Mouse (Mus musculus): Measurements from ENCODE around the gene Slc15a4. TPM values are rescaled to one million over a fixed set of nuclear protein-coding genes. Genes with fewer than 3 reads are reported as not detected.

Gene Slc15a4
- total RNA-seq, 2 experiments from 2014 or later = 23.8 to 25.3 TPM

Other genes with a start within 250 kb of the Slc15a4 start
- gene Glt1d1, start 635 bp downstream of the Slc15a4 start, total RNA-seq (2021) = under 1 TPM; 0.16 to 0.66 TPM